Mouse (Mus musculus) neural tube, embryonic 14.5 days (tissue): ENCODE results near the gene Gse1. TPM values are rescaled to one million over a fixed set of nuclear protein-coding genes. Genes with fewer than 3 reads are reported as not detected.

Experiments
- ATAC-seq: fragments of 200-750 bp; cut with Nextera tagmentation; 2 replicates; pipeline ENCODE4 v1.8.0; 2017; ENCODE audit warnings: low read depth, mild to moderate bottlenecking, moderate TSS enrichment, moderate library complexity
- H3K27ac ChIP-seq: fragments of 300-500 bp; sonication (generic); 2 replicates; pipeline ENCODE4 v1.5.1; 2014; ENCODE audit warnings: low read depth, mild to moderate bottlenecking, control low read depth, low read length, moderate library complexity, mixed read lengths
- H3K27me3 ChIP-seq: fragments of 300-500 bp; sonication (generic); 2 replicates; pipeline ENCODE4 v1.6.1; 2014; ENCODE audit warnings: low read length; ENCODE audit not compliant: control insufficient read depth, insufficient read depth
- H3K36me3 ChIP-seq: fragments of 300-500 bp; sonication (generic); 2 replicates; pipeline ENCODE4 v1.6.1; 2014; ENCODE audit warnings: low read length, mixed read lengths; ENCODE audit not compliant: control insufficient read depth, insufficient read depth
- H3K4me1 ChIP-seq: fragments of 300-500 bp; sonication (generic); 2 replicates; pipeline ENCODE4 v1.6.1; 2014; ENCODE audit warnings: low read length; ENCODE audit not compliant: control insufficient read depth, insufficient read depth
- H3K4me2 ChIP-seq: fragments of 300-500 bp; sonication (generic); 2 replicates; pipeline ENCODE4 v1.6.1; 2014; ENCODE audit warnings: mild to moderate bottlenecking, low read depth, low read length, control low read depth
- H3K4me3 ChIP-seq: fragments of 300-500 bp; sonication (generic); 2 replicates; pipeline ENCODE4 v1.5.1; 2014; ENCODE audit warnings: low read depth, low read length, control low read depth, mixed read lengths
- H3K9ac ChIP-seq: fragments of 300-500 bp; sonication (generic); replicated peaks from 2 replicates; pipeline ENCODE4 v1.6.1; 2014; ENCODE audit warnings: low read depth, mild to moderate bottlenecking, control low read depth, low read length, mixed read lengths
- H3K9me3 ChIP-seq: fragments of 300-500 bp; sonication (generic); 2 replicates; pipeline ENCODE4 v1.6.1; 2016; ENCODE audit warnings: low read length; ENCODE audit not compliant: control insufficient read depth
- WGBS: fragments of 180-500 bp; shearing (Covaris S2); extraction: QIAGEN DNeasy Blood & Tissue Kit; methylation state at CpG from one replicate; pipeline ENCODE4 v1.1.7; 2014; 5-methylcytosine and 5-hydroxymethylcytosine counted together
- polyA plus RNA-seq: library from polyadenylated mRNA; unstranded; fragments of >200 nt; fragmentation: Nextera tagmentation; extraction: Ambion mirVana; gene quantifications from 2 replicates; pipeline ENCODE4 v1.2.1, GENCODE M21; 2014

The Gse1 gene
- polyA plus RNA-seq, 1 experiment from 2014 or later, result 23.3 TPM

GRCm38 (mm10) chr8:120344166-120344565 lies 115.9 kb downstream of the Gse1 start:
- Histone ChIP-seq H3K4me1 (peaks cover 63% of the 10 kb centered on the region), H3K27ac (peak overlapping the region; percentile 72)
- no peak for ATAC-seq

GRCm38 (mm10) chr8:120344583-120344982 lies 116.3 kb downstream of the Gse1 start:
- peaks cover 67% of the 10 kb centered on the region for H3K4me1 ChIP-seq
- H3K4me2 ChIP-seq, result no peak overlapping the region
- WGBS, result 21% methylated on average over 13 of the region's 13 CpGs
- H3K36me3 ChIP-seq, result no peaks in the 10 kb centered on the region
- H3K9me3 ChIP-seq, result no peaks in the 10 kb centered on the region
- no peak for ATAC-seq
- H3K27me3 ChIP-seq, result no peaks in the 10 kb centered on the region
- no peak overlapping the region for H3K4me3 ChIP-seq
- peak overlapping the region; percentile 72 for H3K27ac ChIP-seq
- peak overlapping the region; percentile 25; the same call in 1 of the 2 replicates for H3K9ac ChIP-seq

More at GRCm38 (mm10) chr8:120344166-120344565, 115.9 kb downstream of the Gse1 start:
- Histone ChIP-seq H3K36me3 (no peaks in the 10 kb centered on the region), H3K4me3 (no peak overlapping the region), H3K4me2 (no peak overlapping the region), H3K9ac (peak overlapping the region; percentile 25; the same call in 1 of the 2 replicates), H3K27me3 (no peaks in the 10 kb centered on the region), H3K9me3 (no peaks in the 10 kb centered on the region)
- 20% methylated on average over 4 of the region's 4 CpGs for WGBS

GRCm38 (mm10) chr8:120347734-120348341 lies 119.6 kb downstream of the Gse1 start:
- Histone ChIP-seq H3K4me2 (peak overlapping the region; percentile 1; the same call in 1 of the 2 replicates), H3K9me3 (no peaks in the 10 kb centered on the region), H3K36me3 (no peaks in the 10 kb centered on the region), H3K9ac (peak overlapping the region; percentile 41; the same call in 1 of the 2 replicates), H3K27me3 (no peaks in the 10 kb centered on the region), H3K4me3 (no peak overlapping the region), H3K4me1 (peaks cover 76% of the 10 kb centered on the region), H3K27ac (peak overlapping the region; percentile 81)
- ATAC-seq, result peak; percentile 67
- 29% methylated on average over 21 of the region's 21 CpGs for WGBS

GRCm38 (mm10) chr8:120348922-120349321 lies 120.7 kb downstream of the Gse1 start:
- no peaks in the 10 kb centered on the region for H3K36me3 ChIP-seq
- peaks cover 78% of the 10 kb centered on the region for H3K4me1 ChIP-seq
- no peaks in the 10 kb centered on the region for H3K27me3 ChIP-seq
- peak overlapping the region; percentile 81; the same call in 1 of the 2 replicates for H3K27ac ChIP-seq
- no peaks in the 10 kb centered on the region for H3K9me3 ChIP-seq
- 0 out of 2 replicates have a peak overlapping the region, but pooled peaks have one; percentile 16 for H3K9ac ChIP-seq
- ATAC-seq, result no peak
- H3K4me2 ChIP-seq, result no peak overlapping the region
- 13% methylated on average over 11 of the region's 11 CpGs for WGBS
- H3K4me3 ChIP-seq, result no peak overlapping the region

- WGBS, result 62% methylated on average over 7 of the region's 7 CpGs
- no peak overlapping the region for H3K27ac ChIP-seq
Measured at GRCm38 (mm10) chr8:120351332-120352071, 123.2 kb downstream of the Gse1 start.

GRCm38 (mm10) chr8:120352096-120352495 lies 123.8 kb downstream of the Gse1 start:
- H3K4me3 ChIP-seq, result no peak overlapping the region
- H3K27me3 ChIP-seq, result no peaks in the 10 kb centered on the region
- H3K36me3 ChIP-seq, result no peaks in the 10 kb centered on the region
- H3K9me3 ChIP-seq, result no peaks in the 10 kb centered on the region
- no peak overlapping the region for H3K9ac ChIP-seq
- H3K27ac ChIP-seq, result no peak overlapping the region
- H3K4me2 ChIP-seq, result no peak overlapping the region
- ATAC-seq, result no peak
- peaks cover 54% of the 10 kb centered on the region for H3K4me1 ChIP-seq
- 14% methylated on average over 10 of the region's 10 CpGs for WGBS

More at GRCm38 (mm10) chr8:120351332-120352071, 123.2 kb downstream of the Gse1 start:
- Histone ChIP-seq H3K4me3 (no peak overlapping the region), H3K4me1 (peaks cover 60% of the 10 kb centered on the region), H3K27me3 (no peaks in the 10 kb centered on the region), H3K4me2 (no peak overlapping the region), H3K9ac (no peak overlapping the region), H3K36me3 (no peaks in the 10 kb centered on the region), H3K9me3 (no peaks in the 10 kb centered on the region)
- no peak for ATAC-seq

- H3K4me2 ChIP-seq, result no peak overlapping the region
- no peak overlapping the region for H3K9ac ChIP-seq
- no peaks in the 10 kb centered on the region for H3K27me3 ChIP-seq
- no peaks in the 10 kb centered on the region for H3K36me3 ChIP-seq
- 35% methylated on average over 9 of the region's 9 CpGs for WGBS
- no peak overlapping the region for H3K4me3 ChIP-seq
- no peak overlapping the region for H3K27ac ChIP-seq
- no peak for ATAC-seq
- no peaks in the 10 kb centered on the region for H3K9me3 ChIP-seq
- H3K4me1 ChIP-seq, result peaks cover 27% of the 10 kb centered on the region
Measured at GRCm38 (mm10) chr8:120356067-120356466, 127.8 kb downstream of the Gse1 start.

- Histone ChIP-seq H3K27me3 (no peaks in the 10 kb centered on the region), H3K4me1 (peaks cover 13% of the 10 kb centered on the region), H3K36me3 (no peaks in the 10 kb centered on the region), H3K9ac (no peak overlapping the region), H3K4me2 (no peak overlapping the region), H3K9me3 (no peaks in the 10 kb centered on the region), H3K4me3 (no peak overlapping the region), H3K27ac (no peak overlapping the region)
- no peak for ATAC-seq
- WGBS, result 57% methylated on average over 6 of the region's 6 CpGs
Measured at GRCm38 (mm10) chr8:120357504-120357903, 129.2 kb downstream of the Gse1 start.

- Histone ChIP-seq H3K27me3 (no peaks in the 10 kb centered on the region), H3K4me2 (no peak overlapping the region), H3K9me3 (no peaks in the 10 kb centered on the region), H3K36me3 (no peaks in the 10 kb centered on the region), H3K4me3 (no peak overlapping the region), H3K4me1 (peaks cover 6% of the 10 kb centered on the region; the same call in 1 of the 2 replicates), H3K27ac (no peak overlapping the region), H3K9ac (no peak overlapping the region)
- ATAC-seq, result no peak; the same call in 1 of the 2 replicates
- 60% methylated on average over 8 of the region's 8 CpGs for WGBS
Measured at GRCm38 (mm10) chr8:120361301-120361700, 133.0 kb downstream of the Gse1 start.
